Comparison of ENCODE assay signal across 8 mouse cellular contexts in the genomic region with DNA sequence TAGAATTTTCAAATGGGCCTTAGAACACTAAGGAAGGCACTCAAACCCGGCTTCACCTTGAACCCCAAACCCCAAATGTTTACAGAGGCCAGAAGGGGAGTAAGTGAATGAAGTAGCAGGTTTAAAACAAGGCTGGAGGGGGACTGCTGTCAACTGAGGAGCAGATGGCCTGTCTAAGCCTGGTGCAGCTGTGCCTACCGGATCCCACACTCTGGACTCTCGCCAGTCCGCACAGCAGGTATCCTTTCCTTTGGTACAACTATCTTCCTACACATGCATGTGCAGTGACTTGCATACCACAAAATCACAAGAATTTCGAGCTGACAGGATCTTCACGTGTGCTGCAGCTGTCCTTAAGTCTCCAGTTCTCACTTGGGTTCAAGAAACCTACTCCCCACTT. TPM values are rescaled to one million over a fixed set of nuclear protein-coding genes. Genes with fewer than 3 reads are reported as not detected.
DNase-seq lines count a peak whose midpoint lies in the region; ATAC-seq and TF ChIP-seq lines count a peak whose summit lies in the region.

No protein-coding gene starts in this region.

- peak overlapping the region; percentile 87 for H3K4me2 ChIP-seq in kidney, embryonic 15.5 days
- peak overlapping the region; percentile 84 for H3K4me2 ChIP-seq in embryonic facial prominence, embryonic 15.5 days (replicated peaks)
- H3K4me2 ChIP-seq in neural tube, embryonic 13.5 days: peak overlapping the region; percentile 79

- 78% methylated on average over 6 of the region's 6 CpGs for WGBS in kidney, embryonic 15.5 days
- whole genome bisulfite sequencing in embryonic facial prominence, embryonic 15.5 days: 53% methylated on average over 6 of the region's 6 CpGs
- 66% methylated on average over 6 of the region's 6 CpGs for whole genome bisulfite sequencing in neural tube, embryonic 13.5 days

- TF ChIP-seq CTCF in gastrocnemius, adult 2 months (IDR thresholded peaks at IDR 0.05): no peak

- peaks cover 39% of the 10 kb centered on the region for H3K36me3 ChIP-seq in kidney, embryonic 15.5 days
- peaks cover 38% of the 10 kb centered on the region for H3K36me3 ChIP-seq in embryonic facial prominence, embryonic 15.5 days
- H3K36me3 ChIP-seq in neural tube, embryonic 13.5 days: peaks cover 34% of the 10 kb centered on the region

- H3K4me3 ChIP-seq in kidney, embryonic 15.5 days (replicated peaks): peak overlapping the region; percentile 70
- peak overlapping the region; percentile 67 for H3K4me3 ChIP-seq in embryonic facial prominence, embryonic 15.5 days (replicated peaks)
- 0 out of 2 replicates have a peak overlapping the region, but pooled peaks have one; percentile 64 for H3K4me3 ChIP-seq in neural tube, embryonic 13.5 days
- no peak overlapping the region for H3K4me3 ChIP-seq in gastrocnemius, adult 2 months

- intact Hi-C loops in left cerebral cortex, postnatal 25 days (cut with DNase I): loop anchor here (2.0 to 5.0 kb wide), 3 partner anchors 23 to 53 kb away; partner anchors contain the start of gene Chd3
- intact Hi-C loops in gastrocnemius, adult 2 months (cut with DNase I): loop anchor here (5.0 kb wide), 1 partner anchor 65 kb away; no protein-coding TSS in a partner anchor

- peaks cover 6% of the 10 kb centered on the region; the same call in 1 of the 2 replicates for H3K27me3 ChIP-seq in kidney, embryonic 15.5 days
- H3K27me3 ChIP-seq in embryonic facial prominence, embryonic 15.5 days: peaks cover 6% of the 10 kb centered on the region
- H3K27me3 ChIP-seq in neural tube, embryonic 13.5 days: peaks cover 4% of the 10 kb centered on the region

- peak overlapping the region; percentile 87; the same call in 1 of the 2 replicates for H3K9ac ChIP-seq in kidney, embryonic 15.5 days
- no peak overlapping the region for H3K9ac ChIP-seq in embryonic facial prominence, embryonic 15.5 days
- peak overlapping the region; percentile 90 for H3K9ac ChIP-seq in neural tube, embryonic 13.5 days

- peaks cover 46% of the 10 kb centered on the region for H3K4me1 ChIP-seq in kidney, embryonic 15.5 days
- peaks cover 42% of the 10 kb centered on the region for H3K4me1 ChIP-seq in embryonic facial prominence, embryonic 15.5 days
- peaks cover 47% of the 10 kb centered on the region for H3K4me1 ChIP-seq in neural tube, embryonic 13.5 days (replicated peaks)

- H3K27ac ChIP-seq in kidney, embryonic 15.5 days: 0 out of 2 replicates have a peak overlapping the region, but pooled peaks have one; percentile 93
- H3K27ac ChIP-seq in embryonic facial prominence, embryonic 15.5 days (replicated peaks): no peak overlapping the region
- H3K27ac ChIP-seq in neural tube, embryonic 13.5 days (replicated peaks): 0 out of 2 replicates have a peak overlapping the region, but pooled peaks have one; percentile 25
- H3K27ac ChIP-seq in gastrocnemius, adult 2 months: no peak overlapping the region

- H3K9me3 ChIP-seq in kidney, embryonic 15.5 days (replicated peaks): no peaks in the 10 kb centered on the region
- H3K9me3 ChIP-seq in embryonic facial prominence, embryonic 15.5 days (replicated peaks): no peaks in the 10 kb centered on the region
- H3K9me3 ChIP-seq in neural tube, embryonic 13.5 days: no peaks in the 10 kb centered on the region

- ATAC-seq in kidney, embryonic 15.5 days (replicated peaks; ENCODE audit: low FRiP score): no peak
- ATAC-seq in embryonic facial prominence, embryonic 15.5 days (ENCODE audit: insufficient number of reproducible peaks, low FRiP score, low TSS enrichment, low read depth): no peak
- ATAC-seq in neural tube, embryonic 13.5 days (ENCODE audit: low read depth): no peak

- no peak for DNase-seq in kidney, adult 9 months
- peak; percentile 34 to 77 for DNase-seq in left cerebral cortex, postnatal 25 days (ENCODE audit: low spot score in 2 of 2)
- DNase-seq in adrenal gland, adult 2 months: no peak
- no peak for DNase-seq in gastrocnemius, adult 2 months
- no peak for DNase-seq in kidney, adult 11 months

RNA-seq across cellular contexts. Expression of gene Cntrob, which starts 1.6 kb away (rescaled TPM):
- 23.0 and 23.9 TPM in 2 replicates for polyA plus RNA-seq in kidney, embryonic 15.5 days (2015; fragmentation: Nextera tagmentation; extraction: Ambion mirVana)
- polyA plus RNA-seq in embryonic facial prominence, embryonic 15.5 days (2015; fragmentation: Nextera tagmentation; extraction: Ambion mirVana): 22.6 and 27.8 TPM in 2 replicates
- total RNA-seq in left cerebral cortex, postnatal 25 days (2021): 10 to 100 TPM; 14.2 to 18.3 TPM
- 20.9 and 21.0 TPM in 2 replicates for polyA plus RNA-seq in neural tube, embryonic 13.5 days (2015; fragmentation: Nextera tagmentation; extraction: Ambion mirVana)
- total RNA-seq in adrenal gland, adult 2 months (2021): 1 to 10 TPM; 4.4 to 6.5 TPM
- 5.9 and 6.2 TPM in 2 replicates for polyA plus RNA-seq in adrenal gland, adult 2 months (2012; rRNA removed)
- total RNA-seq in gastrocnemius, adult 2 months (2021): 1 to 10 TPM; 1.4 to 2.0 TPM

RNA-seq across cellular contexts. Expression of gene Trappc1, which starts 1.8 kb away (rescaled TPM):
- 152 and 160 TPM in 2 replicates for polyA plus RNA-seq in kidney, embryonic 15.5 days (2015; fragmentation: Nextera tagmentation; extraction: Ambion mirVana)
- 150 and 156 TPM in 2 replicates for polyA plus RNA-seq in embryonic facial prominence, embryonic 15.5 days (2015; fragmentation: Nextera tagmentation; extraction: Ambion mirVana)
- 10 to 100 TPM; 59.0 to 60.5 TPM for total RNA-seq in left cerebral cortex, postnatal 25 days (2021)
- polyA plus RNA-seq in neural tube, embryonic 13.5 days (2015; fragmentation: Nextera tagmentation; extraction: Ambion mirVana): 225 and 229 TPM in 2 replicates
- total RNA-seq in adrenal gland, adult 2 months (2021): 10 to 100 TPM; 81.3 to 83.5 TPM
- 18.4 and 23.4 TPM in 2 replicates for polyA plus RNA-seq in adrenal gland, adult 2 months (2012; rRNA removed)
- 10 to 100 TPM; 37.7 to 46.4 TPM for total RNA-seq in gastrocnemius, adult 2 months (2021)

RNA-seq across cellular contexts. Expression of gene Kcnab3, which starts 4.0 kb away (rescaled TPM):
- polyA plus RNA-seq in kidney, embryonic 15.5 days (2015; fragmentation: Nextera tagmentation; extraction: Ambion mirVana): 2.9 and 3.5 TPM in 2 replicates
- polyA plus RNA-seq in embryonic facial prominence, embryonic 15.5 days (2015; fragmentation: Nextera tagmentation; extraction: Ambion mirVana): 2.8 and 3.0 TPM in 2 replicates
- total RNA-seq in left cerebral cortex, postnatal 25 days (2021): 10 to 100 TPM; 67.1 to 68.0 TPM
- 5.5 and 5.7 TPM in 2 replicates for polyA plus RNA-seq in neural tube, embryonic 13.5 days (2015; fragmentation: Nextera tagmentation; extraction: Ambion mirVana)
- 10 to 100 TPM in 1 of 2 experiments, 1 to 10 TPM in 1; 6.0 to 10.5 TPM for total RNA-seq in adrenal gland, adult 2 months (2021)
- 9.0 and 12.6 TPM in 2 replicates for polyA plus RNA-seq in adrenal gland, adult 2 months (2012; rRNA removed)
- total RNA-seq in gastrocnemius, adult 2 months (2021): not detected

RNA-seq across cellular contexts. Expression of gene Rnf227, which starts 18.3 kb away (rescaled TPM):
- polyA plus RNA-seq in kidney, embryonic 15.5 days (2015; fragmentation: Nextera tagmentation; extraction: Ambion mirVana): 16.6 and 17.1 TPM in 2 replicates
- 24.5 and 24.7 TPM in 2 replicates for polyA plus RNA-seq in embryonic facial prominence, embryonic 15.5 days (2015; fragmentation: Nextera tagmentation; extraction: Ambion mirVana)
- 100 to 1,000 TPM; 141 to 143 TPM for total RNA-seq in left cerebral cortex, postnatal 25 days (2021)
- polyA plus RNA-seq in neural tube, embryonic 13.5 days (2015; fragmentation: Nextera tagmentation; extraction: Ambion mirVana): 131 and 136 TPM in 2 replicates
- 1 to 10 TPM; 3.3 to 6.8 TPM for total RNA-seq in adrenal gland, adult 2 months (2021)
- polyA plus RNA-seq in adrenal gland, adult 2 months (2012; rRNA removed): 0.88 and 1.1 TPM in 2 replicates
- not detected for total RNA-seq in gastrocnemius, adult 2 months (2021)

RNA-seq across cellular contexts. Expression of gene Chd3, which starts 47.2 kb away (rescaled TPM):
- 54.8 and 62.8 TPM in 2 replicates for polyA plus RNA-seq in kidney, embryonic 15.5 days (2015; fragmentation: Nextera tagmentation; extraction: Ambion mirVana)
- polyA plus RNA-seq in embryonic facial prominence, embryonic 15.5 days (2015; fragmentation: Nextera tagmentation; extraction: Ambion mirVana): 88.3 and 91.8 TPM in 2 replicates
- 100 to 1,000 TPM; 449 to 474 TPM for total RNA-seq in left cerebral cortex, postnatal 25 days (2021)
- polyA plus RNA-seq in neural tube, embryonic 13.5 days (2015; fragmentation: Nextera tagmentation; extraction: Ambion mirVana): 82.3 and 84.6 TPM in 2 replicates
- total RNA-seq in adrenal gland, adult 2 months (2021): 10 to 100 TPM; 71.0 to 92.8 TPM
- polyA plus RNA-seq in adrenal gland, adult 2 months (2012; rRNA removed): 83.4 and 107 TPM in 2 replicates
- 1 to 10 TPM; 6.8 to 9.4 TPM for total RNA-seq in gastrocnemius, adult 2 months (2021)

Comparison
In these comparisons a context has a peak if more than half of its experiments do, and no peak if none do; other contexts are left out.
1. H3K27ac ChIP-seq: peak in kidney, embryonic 15.5 days (single experiment) and neural tube, embryonic 13.5 days (single experiment); none in embryonic facial prominence, embryonic 15.5 days (single experiment) and gastrocnemius, adult 2 months (single experiment).
2. DNase-seq: peak in left cerebral cortex, postnatal 25 days (2 of 2); none in kidney, adult 9 months (single experiment), adrenal gland, adult 2 months (single experiment), gastrocnemius, adult 2 months (single experiment) and kidney, adult 11 months (single experiment).
3. Peak in every context shown above with its lines, with median percentiles within 50 percentile points of each other: H3K4me2 ChIP-seq.